Mouse (Mus musculus): ENCODE measurements around the gene Zfp799. TPM values are rescaled to one million over a fixed set of nuclear protein-coding genes. Genes with fewer than 3 reads are reported as not detected.

Gene Zfp799
- total RNA-seq, 1 experiment from 2014 or later = 9.1 TPM

- peak; percentile 99 for ATAC-seq (replicated peaks; ENCODE audit: low read depth, poor library complexity, severe bottlenecking)
These were observed 41.9 kb downstream of the Zfp799 start, which contains the start of gene Zfp871 for GRCm38 (mm10) chr17:32788094-32788559. Gene Zfp871 (minus strand): TSS chr17:32788287.

GRCm38 (mm10) chr17:32787436-32788093 lies 42.5 kb downstream of the Zfp799 start:
- peak; percentile 67 for ATAC-seq (replicated peaks; ENCODE audit: low read depth, poor library complexity, severe bottlenecking)

GRCm38 (mm10) chr17:32786944-32787343 lies 43.1 kb downstream of the Zfp799 start:
- ATAC-seq (replicated peaks; ENCODE audit: low read depth, poor library complexity, severe bottlenecking) = no peak

- ATAC-seq (replicated peaks; ENCODE audit: low read depth, poor library complexity, severe bottlenecking) = no peak
These were observed 44.4 kb downstream of the Zfp799 start for GRCm38 (mm10) chr17:32785656-32786055.

GRCm38 (mm10) chr17:32777564-32777963 lies 52.5 kb downstream of the Zfp799 start:
- no peak for ATAC-seq (replicated peaks; ENCODE audit: low read depth, poor library complexity, severe bottlenecking)

- no peak for ATAC-seq (replicated peaks; ENCODE audit: low read depth, poor library complexity, severe bottlenecking)
These were observed 58.8 kb downstream of the Zfp799 start for GRCm38 (mm10) chr17:32771213-32771612.

GRCm38 (mm10) chr17:32766422-32766821 lies 63.6 kb downstream of the Zfp799 start:
- no peak for ATAC-seq (replicated peaks; ENCODE audit: low read depth, poor library complexity, severe bottlenecking)

Other genes with a start within 250 kb of the Zfp799 start
- not detected in 2 replicates for gene Cyp4f37, start 209.0 kb downstream of the Zfp799 start, total RNA-seq (2017)
- not detected in 2 replicates for gene Cyp4f40, start 171.4 kb downstream of the Zfp799 start, total RNA-seq (2017)
- not detected in 2 replicates for gene Cyp4f15, start 144.6 kb downstream of the Zfp799 start, total RNA-seq (2017)
- 29.4 and 38.3 TPM in 2 replicates for gene Zfp871, start 42.0 kb downstream of the Zfp799 start, total RNA-seq (2017)
- gene Zfp811, start 20.3 kb downstream of the Zfp799 start, total RNA-seq (2017) = not detected in 2 replicates
- 2.5 and 7.3 TPM in 2 replicates for gene Zfp870, start 61.4 kb upstream of the Zfp799 start, total RNA-seq (2017)
- gene Cyp4f14, start 87.1 kb upstream of the Zfp799 start, total RNA-seq (2017) = not detected in 2 replicates
- gene Cyp4f13, start 117.1 kb upstream of the Zfp799 start, total RNA-seq (2017) = 8.2 and 10.7 TPM in 2 replicates
- 16.7 and 18.8 TPM in 2 replicates for gene Zfp472, start 135.6 kb upstream of the Zfp799 start, total RNA-seq (2017)
- 6.2 and 10.3 TPM in 2 replicates for gene Zfp952, start 162.9 kb upstream of the Zfp799 start, total RNA-seq (2017)
- 9.9 and 16.0 TPM in 2 replicates for gene Zfp763, start 203.1 kb upstream of the Zfp799 start, total RNA-seq (2017)
- not detected in 2 replicates for gene 4921501E09Rik, start 237.8 kb upstream of the Zfp799 start, total RNA-seq (2017)